Mouse (Mus musculus) intestine, embryonic 14.5 days (tissue): ENCODE results near the gene Ndufb6. TPM values are rescaled to one million over a fixed set of nuclear protein-coding genes. Genes with fewer than 3 reads are reported as not detected.

ENCODE experiments used
- ATAC-seq: fragments of 200-750 bp; cut with Nextera tagmentation; replicated peaks from 2 replicates; pipeline ENCODE4 v1.8.0; 2017; ENCODE audit warnings: low read depth, moderate number of reproducible peaks, moderate TSS enrichment, moderate library complexity; ENCODE audit not compliant: low FRiP score, low TSS enrichment
- DNase-seq: peaks from one replicate; pipeline ENCODE4 v3.0.0-alpha.2; 2018; ENCODE audit warnings: low spot score
- H3K27ac ChIP-seq: fragments of 300-500 bp; sonication (generic); 2 replicates; pipeline ENCODE4 v1.5.1; 2014; ENCODE audit warnings: low read depth, mild to moderate bottlenecking, control low read depth
- H3K27me3 ChIP-seq: fragments of 300-500 bp; sonication (generic); replicated peaks from 2 replicates; pipeline ENCODE4 v1.6.1; 2014; ENCODE audit warnings: low read length, control low read depth; ENCODE audit not compliant: control insufficient read depth, insufficient read depth
- H3K36me3 ChIP-seq: fragments of 300-500 bp; sonication (generic); 2 replicates; pipeline ENCODE4 v1.6.1; 2014; ENCODE audit warnings: low read length, control low read depth; ENCODE audit not compliant: control insufficient read depth, insufficient read depth
- H3K4me1 ChIP-seq: fragments of 300-500 bp; sonication (generic); replicated peaks from 2 replicates; pipeline ENCODE4 v1.6.1; 2014; ENCODE audit warnings: low read length, control low read depth, mixed read lengths; ENCODE audit not compliant: control insufficient read depth, insufficient read depth
- H3K4me2 ChIP-seq: fragments of 300-500 bp; sonication (generic); 2 replicates; pipeline ENCODE4 v1.6.1; 2014; ENCODE audit warnings: low read length
- H3K4me3 ChIP-seq: fragments of 300-500 bp; sonication (generic); 2 replicates; pipeline ENCODE4 v1.5.1; 2014; ENCODE audit warnings: low read depth, low read length, control low read depth, mixed read lengths
- H3K9ac ChIP-seq: fragments of 300-500 bp; sonication (generic); 2 replicates; pipeline ENCODE4 v1.6.1; 2014; ENCODE audit warnings: mild to moderate bottlenecking, low read length
- H3K9me3 ChIP-seq: fragments of 300-500 bp; sonication (generic); 2 replicates; pipeline ENCODE4 v1.6.1; 2016; ENCODE audit warnings: low read length, control low read depth; ENCODE audit not compliant: control insufficient read depth
- WGBS: fragments of 180-500 bp; shearing (Covaris S2); extraction: QIAGEN DNeasy Blood & Tissue Kit; methylation state at CpG from one replicate; pipeline ENCODE4 v1.1.7; 2014; 5-methylcytosine and 5-hydroxymethylcytosine counted together
- polyA plus RNA-seq: library from polyadenylated mRNA; unstranded; fragments of >200 nt; fragmentation: Nextera tagmentation; extraction: Ambion mirVana; gene quantifications from 2 replicates; pipeline ENCODE4 v1.2.1, GENCODE M21; 2014

The Ndufb6 gene
- polyA plus RNA-seq, 1 experiment from 2014 or later: 341 TPM

DNA sequence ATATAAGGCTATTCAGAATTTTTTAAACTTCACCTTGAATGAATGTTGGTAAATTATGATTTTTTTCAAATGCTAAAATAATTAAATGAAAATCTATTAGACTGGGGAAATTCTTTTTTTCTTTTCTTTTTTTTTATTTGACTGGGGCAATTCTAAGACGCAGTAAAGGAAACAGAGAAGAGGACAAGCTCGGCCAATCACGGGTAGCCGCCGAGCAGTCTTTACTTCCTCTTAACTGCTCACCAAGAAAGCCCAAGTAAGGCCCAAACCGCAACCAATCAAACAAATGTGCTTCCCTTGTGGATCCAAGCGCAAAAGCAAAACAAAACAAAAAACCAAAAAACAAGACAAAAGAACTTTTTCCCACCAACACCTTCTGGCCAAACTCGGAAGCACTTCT lies 35.2 kb downstream of the Ndufb6 start:
- Histone ChIP-seq H3K4me2 (no peak overlapping the region), H3K4me3 (no peak overlapping the region), H3K9ac (no peak overlapping the region), H3K36me3 (no peaks in the 10 kb centered on the region), H3K4me1 (no peaks in the 10 kb centered on the region), H3K9me3 (no peaks in the 10 kb centered on the region), H3K27ac (no peak overlapping the region), H3K27me3 (no peaks in the 10 kb centered on the region)
- ATAC-seq (no peak), DNase-seq (no peak)
- 83% methylated on average over 8 of the region's 8 CpGs for WGBS

- no peaks in the 10 kb centered on the region for H3K9me3 ChIP-seq
- H3K36me3 ChIP-seq: no peaks in the 10 kb centered on the region
- no peaks in the 10 kb centered on the region for H3K27me3 ChIP-seq
- WGBS: 85% methylated on average over 4 of the region's 4 CpGs
- H3K4me1 ChIP-seq: peaks cover 3% of the 10 kb centered on the region; the same call in 1 of the 2 replicates
- H3K9ac ChIP-seq: no peak overlapping the region
- H3K4me2 ChIP-seq: no peak overlapping the region
- ATAC-seq (no peak), DNase-seq (no peak)
- H3K4me3 ChIP-seq: no peak overlapping the region
- H3K27ac ChIP-seq: no peak overlapping the region
Measured at GRCm38 (mm10) chr4:40243006-40243405, 36.2 kb downstream of the Ndufb6 start.

DNA sequence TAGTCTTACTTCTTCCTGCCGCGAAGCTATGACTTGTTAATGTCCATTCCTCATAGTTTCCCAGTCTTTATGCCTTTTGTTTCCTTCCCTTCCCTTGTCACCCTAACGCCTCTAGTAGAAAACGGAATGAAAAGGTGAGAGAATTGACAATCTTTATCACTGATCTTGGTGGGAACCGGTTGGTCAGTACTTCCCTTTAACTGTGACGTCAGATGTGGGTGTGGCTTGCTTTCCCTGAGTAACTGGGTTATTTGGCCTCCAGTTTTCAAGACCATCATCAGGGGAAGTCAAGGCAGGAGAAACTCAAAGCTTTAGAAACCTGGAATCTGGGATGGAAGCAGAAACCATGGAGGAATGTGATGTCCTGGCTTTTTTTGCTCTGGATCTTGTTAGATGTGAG lies 37.3 kb downstream of the Ndufb6 start:
- ATAC-seq: no peak
- no peak overlapping the region for H3K4me2 ChIP-seq
- DNase-seq: no peak
- H3K4me3 ChIP-seq: no peak overlapping the region
- no peaks in the 10 kb centered on the region for H3K27me3 ChIP-seq
- H3K4me1 ChIP-seq: peaks cover 3% of the 10 kb centered on the region; the same call in 1 of the 2 replicates
- WGBS: 54% methylated on average over 6 of the region's 6 CpGs
- H3K9me3 ChIP-seq: no peaks in the 10 kb centered on the region
- H3K9ac ChIP-seq: no peak overlapping the region
- H3K27ac ChIP-seq: no peak overlapping the region
- H3K36me3 ChIP-seq: no peaks in the 10 kb centered on the region

DNA sequence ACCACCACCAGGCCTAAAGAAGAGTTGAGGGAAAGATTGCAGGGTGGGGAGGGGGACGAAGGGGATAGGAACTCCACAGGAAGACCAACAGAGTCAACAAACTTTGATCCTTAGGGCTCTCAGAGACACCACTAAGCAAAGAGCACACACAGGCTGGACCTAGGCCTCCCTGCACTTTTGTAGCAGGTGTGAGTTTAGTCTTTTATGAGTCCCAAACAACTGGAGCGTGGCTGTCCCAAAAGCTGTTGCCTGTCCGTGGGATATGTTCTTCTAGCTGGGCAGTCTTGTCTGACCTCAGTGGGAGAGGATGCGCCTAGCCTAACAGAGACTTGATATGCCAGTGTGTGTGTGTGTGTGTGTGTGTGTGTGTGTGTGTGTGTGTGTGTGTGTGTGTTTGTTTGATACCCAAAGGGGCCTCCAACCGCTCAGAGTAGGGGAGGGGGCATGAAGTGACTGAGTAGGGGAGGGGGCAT lies 38.9 kb downstream of the Ndufb6 start:
- Histone ChIP-seq H3K27me3 (no peaks in the 10 kb centered on the region), H3K9me3 (no peaks in the 10 kb centered on the region), H3K4me2 (peak overlapping the region; percentile 55), H3K27ac (peak overlapping the region; percentile 4; the same call in 1 of the 2 replicates), H3K4me3 (peak overlapping the region; percentile 56; the same call in 1 of the 2 replicates), H3K9ac (no peak overlapping the region), H3K4me1 (peaks cover 3% of the 10 kb centered on the region; the same call in 1 of the 2 replicates), H3K36me3 (no peaks in the 10 kb centered on the region)
- DNase-seq: no peak
- ATAC-seq: peak; percentile 43; the same call in 1 of the 2 replicates
- 50% methylated on average over 5 of the region's 5 CpGs for WGBS

DNA sequence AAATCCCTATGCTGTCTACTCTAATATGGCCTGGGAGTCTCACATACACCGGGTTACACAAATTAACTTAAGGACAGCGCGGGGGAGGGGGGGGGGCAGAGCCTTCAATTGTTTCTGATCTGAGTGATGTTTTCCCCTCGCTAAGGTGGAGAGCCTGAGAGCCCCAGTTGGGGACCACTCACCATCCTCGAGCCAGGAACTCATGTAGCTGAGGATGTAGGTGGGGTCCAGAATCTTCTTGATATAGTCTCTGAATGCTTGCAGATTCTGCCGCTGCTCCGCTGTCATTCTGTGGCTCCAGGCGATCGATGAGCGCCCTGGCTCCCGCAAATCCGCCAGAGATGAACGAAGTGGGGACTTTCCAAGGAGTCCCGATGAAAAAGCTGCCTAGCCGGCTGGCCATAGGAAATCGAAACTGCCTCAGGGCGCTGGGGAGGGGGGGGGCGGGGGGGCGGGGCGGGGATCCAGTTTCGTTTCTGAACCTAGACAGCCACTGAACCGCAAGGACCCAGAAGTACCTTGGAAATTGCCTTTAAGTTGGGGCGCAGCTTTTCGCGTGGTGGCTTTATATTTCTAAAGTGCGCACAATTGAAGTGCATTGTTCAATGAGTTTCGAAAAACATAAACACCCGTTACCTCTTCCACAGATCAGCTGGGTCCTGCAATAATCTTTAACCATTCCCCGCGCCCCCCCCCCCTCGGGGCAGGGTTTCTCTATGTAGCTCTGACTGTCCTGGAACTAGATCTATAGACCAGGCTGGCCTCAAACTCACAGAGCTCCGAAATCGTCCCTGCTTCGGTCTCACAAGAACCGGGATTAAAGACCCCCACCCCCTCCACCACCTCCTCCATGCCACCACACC lies 39.6 kb downstream of the Ndufb6 start, which contains the start of gene Ddx58:
Gene Ddx58 (minus strand): TSS at position 420 of the 863 bp plus-strand sequence.
- peak within 1 kb of the TSS; percentile 55 for H3K4me2 ChIP-seq
- H3K36me3 ChIP-seq: no peaks in the 10 kb centered on the region
- H3K4me3 ChIP-seq: peak within 1 kb of the TSS; percentile 56
- H3K9me3 ChIP-seq: no peaks in the 10 kb centered on the region
- DNase-seq (peak; percentile 80), ATAC-seq (peak; percentile 62)
- no peaks in the 10 kb centered on the region for H3K27me3 ChIP-seq
- peaks cover 3% of the 10 kb centered on the region; the same call in 1 of the 2 replicates for H3K4me1 ChIP-seq
- peak within 1 kb of the TSS; percentile 20 for H3K9ac ChIP-seq
- peak within 1 kb of the TSS; percentile 4; the same call in 1 of the 2 replicates for H3K27ac ChIP-seq
- under 1% methylated on average over 35 of the region's 35 CpGs for WGBS

GRCm38 (mm10) chr4:40238483-40239408 lies 40.5 kb downstream of the Ndufb6 start:
- no peaks in the 10 kb centered on the region for H3K27me3 ChIP-seq
- no peaks in the 10 kb centered on the region for H3K36me3 ChIP-seq
- peak overlapping the region; percentile 55 for H3K4me2 ChIP-seq
- peak; percentile 71 for DNase-seq
- peak overlapping the region; percentile 56 for H3K4me3 ChIP-seq
- H3K9me3 ChIP-seq: no peaks in the 10 kb centered on the region
- peaks cover 3% of the 10 kb centered on the region; the same call in 1 of the 2 replicates for H3K4me1 ChIP-seq
- H3K27ac ChIP-seq: peak overlapping the region; percentile 4; the same call in 1 of the 2 replicates
- WGBS: 3% methylated on average over 17 of the region's 17 CpGs
- ATAC-seq: 0 out of 2 replicates have a peak, but pooled peaks have one; percentile 50
- peak overlapping the region; percentile 20 for H3K9ac ChIP-seq

DNA sequence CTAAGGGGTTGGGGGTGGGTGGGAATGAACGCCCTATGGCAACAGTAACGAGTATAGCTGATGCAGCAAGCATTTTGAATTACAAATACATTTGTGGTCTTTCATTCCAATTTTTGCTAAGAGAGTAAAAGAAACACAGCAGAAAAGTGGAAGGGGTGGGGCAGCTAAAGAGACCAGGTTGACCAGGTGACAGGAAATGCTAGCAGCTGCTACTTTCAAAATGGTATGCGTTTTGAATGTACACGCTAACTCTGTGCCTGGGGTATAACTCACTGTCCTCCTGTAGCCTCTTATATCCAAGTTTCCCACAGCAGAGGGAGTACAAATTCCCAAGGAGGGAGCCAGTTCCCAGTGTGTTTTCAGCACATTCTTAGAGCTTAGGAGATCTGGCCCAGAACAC lies 42.4 kb downstream of the Ndufb6 start:
- DNase-seq (no peak), ATAC-seq (no peak)
- Histone ChIP-seq H3K9ac (no peak overlapping the region), H3K27me3 (no peaks in the 10 kb centered on the region), H3K4me2 (no peak overlapping the region), H3K9me3 (no peaks in the 10 kb centered on the region), H3K4me1 (peaks cover 3% of the 10 kb centered on the region; the same call in 1 of the 2 replicates), H3K36me3 (no peaks in the 10 kb centered on the region), H3K27ac (no peak overlapping the region), H3K4me3 (no peak overlapping the region)
- 70% methylated on average over 4 of the region's 4 CpGs for WGBS

DNA sequence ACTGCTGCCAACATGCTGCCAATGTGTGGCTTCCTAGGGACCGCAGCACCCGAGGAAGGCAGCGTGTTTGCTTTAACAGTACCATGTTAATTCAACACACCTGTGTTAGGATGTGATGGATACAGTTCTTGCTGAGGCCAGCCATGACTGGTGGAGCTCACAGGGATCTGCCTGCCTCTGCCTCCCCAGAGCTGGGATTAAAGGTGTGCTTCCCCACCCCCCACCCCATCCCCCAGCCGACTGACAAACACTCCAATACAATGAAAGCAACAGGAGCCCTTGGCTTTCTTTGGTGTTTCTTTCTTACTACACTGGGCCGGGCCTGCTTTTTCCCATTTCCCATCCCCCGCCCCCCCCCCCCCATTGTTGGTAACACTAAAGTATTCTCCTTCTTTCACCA lies 45.0 kb downstream of the Ndufb6 start:
- Histone ChIP-seq H3K27me3 (no peaks in the 10 kb centered on the region), H3K4me3 (no peak overlapping the region), H3K36me3 (no peaks in the 10 kb centered on the region), H3K9me3 (no peaks in the 10 kb centered on the region), H3K4me1 (peaks cover 3% of the 10 kb centered on the region; the same call in 1 of the 2 replicates), H3K9ac (no peak overlapping the region), H3K4me2 (no peak overlapping the region), H3K27ac (no peak overlapping the region)
- no peak for DNase-seq
- ATAC-seq: no peak
- 81% methylated on average over 6 of the region's 6 CpGs for WGBS
